18 mouse cellular contexts compared by ENCODE assay signal in genomic region chr12:7094582-7094981, GRCm38 (mm10).
A peak's percentile ranks its signal among the peaks of the same experiment; 100 is the strongest.
DNase-seq lines count a peak whose midpoint lies in the region.
"Had no signal": no experiment of that assay in that cellular context is flagged by ENCODE, and none has a peak within 500 bp of the region (broad histone marks: within the 10 kb centered on the region; RNA-seq: fewer than 3 reads in every experiment).

No protein-coding gene starts in this region.

- DNase-seq in cerebellum, postnatal 10 days: peak; percentile 12 to 25
- no peak for DNase-seq in cerebellum, adult 18-20 months
- peak; percentile 7 for DNase-seq in left cerebral cortex, adult 11 months (ENCODE audit: low spot score)
- DNase-seq in left cerebral cortex, postnatal 4 days: no peak
- peak; percentile 1 to 6 for DNase-seq in layer of hippocampus, postnatal 36 days
- DNase-seq in right cerebral cortex, postnatal 4 days: peak; percentile 3
- no peak for DNase-seq in ovary, adult 18-20 months (ENCODE audit: low spot score)
- DNase-seq in heart, postnatal 10 days: no peak
- DNase-seq: adrenal gland, postnatal 10 days; cerebellum, adult 11-12 months; cerebellum, postnatal 36 days; gastrocnemius, postnatal 10 days; heart, adult 2 months; kidney, postnatal 4 days; lung, adult 18-20 months; lung, postnatal 14 days; thymus, adult 18-20 months; thymus, postnatal 4 days had no signal

- intact Hi-C loops in left cerebral cortex, postnatal 4 days (cut with DNase I): no loop called here
- intact Hi-C loops in heart, postnatal 10 days (cut with DNase I): no loop called here

Comparison
In these comparisons a context has a peak if more than half of its experiments do, and no peak if none do; other contexts are left out.
1. DNase-seq: peak in cerebellum, postnatal 10 days (2 of 2), left cerebral cortex, adult 11 months (single experiment), layer of hippocampus, postnatal 36 days (2 of 2) and right cerebral cortex, postnatal 4 days (single experiment); none in cerebellum, adult 18-20 months (0 of 2), left cerebral cortex, postnatal 4 days (single experiment), ovary, adult 18-20 months (single experiment) and heart, postnatal 10 days (0 of 2).